Mouse (Mus musculus) hindbrain, embryonic 10.5 days (tissue): ENCODE measurements at regions not wholly inside any gene's neighbourhood (a gene's known extent, or its start where the extent isn't known, plus 50 kb on each side); places are given as distances from the start of the nearest gene placed in this dataset.

Experiments
- DNase-seq: peaks from one replicate; pipeline ENCODE4 v3.0.0-alpha.2; 2017; ENCODE audit warnings: low spot score
- H3K27ac ChIP-seq: fragments of 300-500 bp; sonication (generic); 2 replicates; pipeline ENCODE4 v1.5.1; 2016; ENCODE audit warnings: mild to moderate bottlenecking, moderate library complexity
- H3K27me3 ChIP-seq: fragments of 300-500 bp; sonication (generic); 2 replicates; pipeline ENCODE4 v1.6.1; 2016; ENCODE audit warnings: mild to moderate bottlenecking; ENCODE audit not compliant: poor library complexity, insufficient read depth, severe bottlenecking
- H3K36me3 ChIP-seq: fragments of 300-500 bp; sonication (generic); 2 replicates; pipeline ENCODE4 v1.6.1; 2016; ENCODE audit warnings: mild to moderate bottlenecking, moderate library complexity
- H3K4me1 ChIP-seq: fragments of 300-500 bp; sonication (generic); replicated peaks from 2 replicates; pipeline ENCODE4 v1.6.1; 2016; ENCODE audit warnings: mild to moderate bottlenecking
- H3K4me3 ChIP-seq: fragments of 300-500 bp; sonication (generic); 2 replicates; pipeline ENCODE4 v1.5.1; 2016; ENCODE audit warnings: mild to moderate bottlenecking, moderate library complexity
- H3K9me3 ChIP-seq: fragments of 300-500 bp; sonication (generic); 2 replicates; pipeline ENCODE4 v1.6.1; 2016; ENCODE audit warnings: mild to moderate bottlenecking, moderate library complexity
- WGBS: fragments of 180-500 bp; shearing (Covaris S2); methylation state at CpG from one replicate; pipeline ENCODE4 v1.1.7; 2016; 5-methylcytosine and 5-hydroxymethylcytosine counted together

DNA sequence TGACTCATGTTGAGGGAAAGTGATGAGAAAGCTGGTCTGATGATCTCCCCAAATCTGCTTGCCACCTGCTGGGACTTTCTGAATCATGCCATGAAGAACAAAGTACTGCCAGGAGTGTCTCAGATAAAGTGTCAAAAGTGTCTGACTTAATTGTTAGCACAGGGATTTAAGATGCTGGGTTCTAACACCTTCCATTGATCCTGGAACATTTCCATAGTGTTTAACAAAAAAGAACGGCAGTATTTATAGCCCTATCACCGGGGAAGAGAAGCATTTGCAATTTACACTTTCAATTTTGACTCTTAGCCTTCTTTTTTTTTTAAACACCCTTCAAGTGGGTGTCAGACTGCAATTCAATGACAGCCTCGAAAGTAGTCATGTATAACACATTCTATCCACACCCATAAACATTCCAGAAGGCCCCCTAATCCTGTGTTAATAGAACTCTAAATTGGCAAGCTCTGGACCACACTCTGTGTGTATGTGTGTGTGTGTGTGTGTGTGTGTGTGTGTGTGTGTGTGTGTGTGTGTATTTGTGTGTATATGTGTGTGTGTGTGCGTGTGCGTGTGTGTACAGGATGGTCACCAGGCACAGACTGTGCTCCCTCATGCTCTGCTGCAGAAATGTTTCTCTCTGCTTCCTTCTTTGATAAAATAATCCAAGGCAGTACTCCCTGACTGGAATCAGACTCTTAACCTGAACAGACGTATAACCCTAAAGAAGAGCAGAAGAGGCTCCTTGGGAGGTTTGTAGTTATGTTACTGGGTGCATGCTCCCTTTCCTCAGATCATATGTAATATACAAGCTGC is 313.2 kb downstream of the Rnd3 start:
- Histone ChIP-seq H3K4me3 (no peak overlapping the region), H3K36me3 (no peaks in the 10 kb centered on the region), H3K4me1 (peaks cover 8% of the 10 kb centered on the region), H3K27me3 (no peaks in the 10 kb centered on the region), H3K27ac (no peak overlapping the region), H3K9me3 (no peaks in the 10 kb centered on the region)
- 83% methylated on average over 6 of the region's 6 CpGs for WGBS
- no peak for DNase-seq

DNA sequence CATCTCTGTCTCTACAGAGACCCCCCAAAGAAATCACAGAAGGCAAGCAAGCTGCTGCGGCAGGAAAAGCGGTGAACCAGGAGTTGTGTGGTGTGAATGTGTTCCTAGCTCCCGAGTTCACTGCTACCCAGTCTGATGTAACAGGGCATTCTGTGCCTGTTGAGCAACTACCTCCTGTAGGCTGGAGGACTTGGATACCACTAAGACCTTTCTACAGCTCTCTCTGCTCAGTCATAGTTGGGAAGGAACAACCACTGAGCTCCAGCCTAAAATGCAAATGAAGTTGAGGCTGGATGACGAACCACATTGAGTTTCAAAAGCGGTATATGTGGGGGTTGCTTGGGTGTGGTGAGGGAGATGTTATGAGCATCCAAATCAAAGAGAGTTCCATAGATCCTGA is 315.1 kb downstream of the Rnd3 start:
- Histone ChIP-seq H3K27me3 (no peaks in the 10 kb centered on the region), H3K36me3 (no peaks in the 10 kb centered on the region), H3K27ac (no peak overlapping the region), H3K4me1 (peaks cover 8% of the 10 kb centered on the region), H3K4me3 (no peak overlapping the region), H3K9me3 (no peaks in the 10 kb centered on the region)
- WGBS: 90% methylated on average over 5 of the region's 5 CpGs
- no peak for DNase-seq

DNA sequence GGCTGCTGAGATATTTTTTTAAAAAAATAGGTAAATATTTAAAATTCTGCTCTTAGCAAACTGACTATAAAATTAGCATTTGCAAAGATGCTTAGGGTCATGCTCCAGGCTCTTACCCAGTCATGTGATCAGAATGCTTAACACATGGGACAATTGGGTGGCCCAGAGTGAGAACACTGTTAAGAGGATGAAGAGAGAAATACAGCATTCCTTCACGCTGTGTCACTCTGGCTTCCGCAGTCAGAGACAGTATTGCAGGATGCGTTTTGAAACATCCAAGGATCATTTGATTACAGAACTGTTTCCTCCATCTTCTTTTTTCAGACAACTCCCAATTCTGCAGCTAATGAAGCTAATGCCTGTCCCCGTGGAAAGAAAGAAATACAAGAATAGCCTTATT is 316.4 kb downstream of the Rnd3 start:
- no peaks in the 10 kb centered on the region for H3K36me3 ChIP-seq
- H3K27ac ChIP-seq: no peak overlapping the region
- no peaks in the 10 kb centered on the region for H3K27me3 ChIP-seq
- no peak overlapping the region for H3K4me3 ChIP-seq
- WGBS: 69% methylated on average over 4 of the region's 4 CpGs
- no peaks in the 10 kb centered on the region for H3K9me3 ChIP-seq
- no peak for DNase-seq
- peaks cover 8% of the 10 kb centered on the region for H3K4me1 ChIP-seq

DNA sequence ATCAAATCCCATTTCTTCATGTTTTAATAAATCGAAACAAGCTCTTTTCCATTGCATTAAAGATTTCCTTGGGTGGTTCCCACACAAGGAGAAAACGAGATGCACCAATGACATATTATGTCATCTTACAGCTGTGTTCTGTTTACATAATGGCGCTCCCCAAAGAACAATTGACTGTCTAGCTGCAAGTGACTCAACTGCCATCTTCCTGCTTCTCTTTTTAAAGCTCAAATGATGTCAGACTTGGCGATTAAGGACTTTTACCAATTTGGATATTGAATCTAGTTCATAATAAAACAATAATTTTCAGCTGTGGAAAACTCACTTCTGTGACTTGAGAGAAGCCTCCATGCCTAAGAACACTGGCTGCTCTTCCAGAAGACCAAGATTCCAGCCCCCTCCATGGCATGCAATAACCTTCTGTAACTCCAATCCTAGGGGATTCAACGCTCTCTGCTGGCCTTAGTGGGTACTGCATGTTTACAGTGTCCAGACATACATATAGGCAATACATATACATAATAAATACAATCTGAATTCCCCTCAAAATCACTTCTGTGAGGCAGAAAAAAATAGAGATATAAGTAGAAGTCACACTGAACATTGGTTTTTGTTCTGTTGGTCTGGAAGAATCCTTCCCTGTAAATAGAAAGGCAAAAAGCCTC is 318.7 kb downstream of the Rnd3 start:
- H3K36me3 ChIP-seq: no peaks in the 10 kb centered on the region
- H3K4me3 ChIP-seq: no peak overlapping the region
- H3K4me1 ChIP-seq: peaks cover 10% of the 10 kb centered on the region
- no peaks in the 10 kb centered on the region for H3K27me3 ChIP-seq
- H3K9me3 ChIP-seq: no peaks in the 10 kb centered on the region
- no peak for DNase-seq
- no peak overlapping the region for H3K27ac ChIP-seq
- WGBS: 77% methylated on average over 5 of the region's 5 CpGs

DNA sequence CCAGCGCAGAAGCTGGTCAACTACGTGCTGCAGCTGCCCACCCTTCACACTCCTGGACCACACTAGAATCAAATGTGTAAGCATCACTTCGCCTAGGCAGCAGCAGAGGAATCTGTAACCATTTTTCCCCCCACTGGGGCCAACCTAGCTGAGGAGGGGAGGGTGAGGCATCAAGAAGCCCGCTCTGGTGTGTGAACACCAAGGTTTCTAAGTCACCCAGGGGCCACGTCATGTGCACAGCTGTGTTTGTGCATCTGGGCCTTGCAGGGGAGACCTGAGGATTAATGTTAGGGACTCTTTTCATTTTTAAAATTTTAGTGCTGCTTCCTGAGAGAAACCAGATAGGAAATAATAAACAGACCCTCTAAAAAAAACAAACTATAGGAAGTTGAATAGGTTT is 321.8 kb downstream of the Rnd3 start:
- 71% methylated on average over 5 of the region's 5 CpGs for WGBS
- Histone ChIP-seq H3K4me1 (0 out of 2 replicates have a peak, but pooled peaks cover 3% of the 10 kb centered on the region), H3K36me3 (no peaks in the 10 kb centered on the region), H3K4me3 (no peak overlapping the region), H3K9me3 (no peaks in the 10 kb centered on the region), H3K27ac (0 out of 2 replicates have a peak overlapping the region, but pooled peaks have one; percentile 35), H3K27me3 (no peaks in the 10 kb centered on the region)
- DNase-seq: peak; percentile 45

DNA sequence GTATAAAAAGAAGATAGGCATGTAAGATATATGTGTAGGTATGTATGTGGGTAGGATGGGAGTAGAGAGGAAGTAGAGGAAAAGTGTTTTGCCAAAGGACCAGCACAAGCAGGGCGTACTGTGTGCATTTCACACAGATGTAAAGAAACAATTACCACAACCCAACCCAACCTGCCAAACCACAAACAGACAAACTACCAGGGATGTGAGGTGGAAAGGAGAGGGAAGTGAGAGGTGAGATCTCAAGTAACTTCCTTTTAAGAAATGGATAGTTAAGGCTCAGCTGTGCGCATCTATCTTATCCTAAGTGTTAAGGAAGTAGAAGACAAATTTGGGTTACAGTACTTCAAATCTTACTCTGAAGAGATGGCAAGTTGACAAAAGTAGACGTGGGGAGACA is 322.4 kb downstream of the Rnd3 start:
- Histone ChIP-seq H3K27ac (no peak overlapping the region), H3K4me1 (0 out of 2 replicates have a peak, but pooled peaks cover 3% of the 10 kb centered on the region), H3K36me3 (no peaks in the 10 kb centered on the region), H3K4me3 (no peak overlapping the region), H3K9me3 (no peaks in the 10 kb centered on the region), H3K27me3 (no peaks in the 10 kb centered on the region)
- 85% methylated on average over 3 of the region's 3 CpGs for WGBS
- no peak for DNase-seq

DNA sequence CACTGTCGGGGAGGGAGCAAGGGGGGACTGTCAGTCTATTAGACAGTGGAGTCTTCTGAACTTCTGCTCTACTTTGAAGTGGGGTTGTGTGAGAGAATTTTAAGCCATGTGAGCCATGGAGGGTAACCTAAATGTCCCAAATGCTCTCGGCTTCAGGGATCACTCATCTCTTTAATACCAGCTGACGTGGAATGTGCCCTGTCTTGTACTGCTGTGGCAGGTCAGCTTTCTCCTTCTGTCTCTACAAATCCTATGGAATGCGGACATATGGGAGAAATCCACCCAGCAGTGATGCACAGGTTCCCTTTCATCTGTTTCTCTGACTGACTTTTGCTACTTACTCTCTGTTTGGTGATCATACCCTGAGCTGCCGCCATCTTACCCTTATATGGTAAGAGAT is 323.3 kb downstream of the Rnd3 start:
- H3K4me1 ChIP-seq: 0 out of 2 replicates have a peak, but pooled peaks cover 3% of the 10 kb centered on the region
- H3K36me3 ChIP-seq: no peaks in the 10 kb centered on the region
- H3K4me3 ChIP-seq: no peak overlapping the region
- H3K9me3 ChIP-seq: no peaks in the 10 kb centered on the region
- WGBS: 72% methylated on average over 5 of the region's 5 CpGs
- no peak for DNase-seq
- H3K27me3 ChIP-seq: no peaks in the 10 kb centered on the region
- H3K27ac ChIP-seq: no peak overlapping the region; the same call in 1 of the 2 replicates

DNA sequence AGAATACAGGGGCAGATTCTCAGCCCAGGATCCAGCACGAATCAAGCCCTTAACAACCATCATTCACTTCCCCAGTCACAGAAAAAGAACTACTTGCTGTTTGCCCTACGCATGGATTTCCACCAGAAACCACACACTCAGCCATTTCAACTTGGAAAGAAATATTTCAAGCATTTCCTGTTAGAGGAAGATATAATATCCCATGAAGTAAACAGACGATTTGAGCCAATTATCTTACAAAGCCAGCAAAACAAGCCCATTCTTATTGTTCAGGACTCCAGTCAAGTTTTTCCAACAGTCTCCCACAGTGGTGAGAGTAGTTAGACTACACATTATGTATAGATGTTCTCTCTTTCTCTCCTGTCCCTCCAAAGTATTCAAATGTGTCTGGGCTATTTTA is 324.1 kb downstream of the Rnd3 start:
- H3K9me3 ChIP-seq: no peaks in the 10 kb centered on the region
- H3K4me1 ChIP-seq: 0 out of 2 replicates have a peak, but pooled peaks cover 3% of the 10 kb centered on the region
- no peak overlapping the region for H3K27ac ChIP-seq
- no peaks in the 10 kb centered on the region for H3K27me3 ChIP-seq
- WGBS: 72% methylated on average over 3 of the region's 3 CpGs
- H3K36me3 ChIP-seq: no peaks in the 10 kb centered on the region
- no peak overlapping the region for H3K4me3 ChIP-seq
- DNase-seq: no peak

DNA sequence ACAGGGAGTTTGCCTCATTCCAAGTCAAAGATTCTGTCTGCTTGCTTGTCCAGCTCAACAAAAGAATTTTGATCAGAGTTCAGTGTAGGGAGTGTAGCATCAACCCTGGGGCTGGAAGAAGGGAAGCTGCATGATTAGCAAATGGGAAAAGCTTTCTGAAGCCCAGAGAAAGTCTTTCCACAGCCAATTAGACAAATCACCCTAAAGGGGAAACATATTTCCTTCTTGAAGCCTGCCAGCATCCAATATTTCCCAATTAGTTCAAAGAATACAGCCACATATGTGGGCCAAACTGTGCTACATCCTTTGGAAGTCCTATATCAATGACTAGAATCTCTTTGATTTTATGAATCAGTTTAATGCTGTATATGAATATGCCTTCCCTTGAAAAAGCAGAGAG is 326.2 kb downstream of the Rnd3 start:
- Histone ChIP-seq H3K27ac (no peak overlapping the region), H3K9me3 (no peaks in the 10 kb centered on the region), H3K4me1 (0 out of 2 replicates have a peak, but pooled peaks cover 3% of the 10 kb centered on the region), H3K27me3 (no peaks in the 10 kb centered on the region), H3K36me3 (no peaks in the 10 kb centered on the region), H3K4me3 (no peak overlapping the region)
- no peak for DNase-seq

DNA sequence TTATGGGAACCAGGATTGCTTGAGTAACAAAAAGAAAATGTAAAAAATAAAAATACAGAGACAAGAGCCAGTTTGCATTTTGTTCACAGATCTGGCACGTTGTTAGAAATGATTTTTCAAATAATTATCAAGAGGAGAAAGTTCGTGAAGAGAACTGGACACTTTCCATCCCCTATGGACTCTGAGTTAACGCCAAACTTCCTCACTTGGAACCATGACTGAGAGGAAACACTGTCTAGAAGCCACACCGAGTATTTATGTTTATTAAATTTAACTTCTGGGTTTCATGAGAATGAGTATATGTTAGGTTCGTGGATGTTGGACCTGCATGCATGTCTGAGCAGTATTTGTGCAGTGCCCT is 329.6 kb downstream of the Rnd3 start:
- H3K9me3 ChIP-seq: no peaks in the 10 kb centered on the region
- H3K4me3 ChIP-seq: no peak overlapping the region
- no peak for DNase-seq
- H3K27me3 ChIP-seq: no peaks in the 10 kb centered on the region
- WGBS: 85% methylated on average over 5 of the region's 5 CpGs
- no peaks in the 10 kb centered on the region for H3K36me3 ChIP-seq
- H3K4me1 ChIP-seq: 0 out of 2 replicates have a peak, but pooled peaks cover 5% of the 10 kb centered on the region
- no peak overlapping the region for H3K27ac ChIP-seq

DNA sequence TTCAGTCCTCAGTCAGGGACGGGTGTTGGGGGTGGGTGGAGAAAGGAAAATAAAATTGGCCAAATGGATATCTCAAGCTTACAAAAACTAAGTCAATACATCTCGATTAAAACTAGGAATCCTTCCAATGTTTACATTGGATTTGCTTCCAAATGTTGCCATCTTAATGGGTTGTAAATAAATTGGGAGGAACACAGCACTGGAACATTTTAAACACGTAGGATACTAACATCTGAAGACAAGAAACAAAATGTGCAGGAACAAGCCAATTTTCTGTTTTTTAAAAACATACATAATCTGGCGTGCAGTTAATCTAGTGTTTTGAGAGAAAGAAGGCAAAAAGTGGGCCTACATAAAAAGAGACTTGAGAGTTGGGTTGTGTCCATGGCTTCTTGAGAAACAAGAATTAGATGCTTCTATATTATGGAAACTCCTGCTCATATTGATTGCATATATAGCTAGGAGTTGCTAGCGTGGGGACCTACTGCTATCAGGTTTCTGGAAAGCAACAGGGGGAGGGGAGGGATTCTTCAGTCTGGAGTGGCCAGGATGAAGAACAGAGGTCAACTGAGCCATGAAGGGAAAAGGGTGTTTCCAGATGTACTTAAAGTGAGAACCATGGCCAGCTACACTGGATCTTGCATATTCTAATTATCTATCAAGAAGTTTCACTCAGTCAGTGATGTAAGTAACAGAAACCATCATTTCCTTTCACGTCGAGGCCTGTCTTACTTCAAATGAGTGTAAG is 330.2 kb downstream of the Rnd3 start:
- 85% methylated on average over 7 of the region's 7 CpGs for WGBS
- 0 out of 2 replicates have a peak, but pooled peaks cover 5% of the 10 kb centered on the region for H3K4me1 ChIP-seq
- no peak for DNase-seq
- no peaks in the 10 kb centered on the region for H3K27me3 ChIP-seq
- no peaks in the 10 kb centered on the region for H3K9me3 ChIP-seq
- H3K4me3 ChIP-seq: no peak overlapping the region
- H3K27ac ChIP-seq: no peak overlapping the region
- no peaks in the 10 kb centered on the region for H3K36me3 ChIP-seq

DNA sequence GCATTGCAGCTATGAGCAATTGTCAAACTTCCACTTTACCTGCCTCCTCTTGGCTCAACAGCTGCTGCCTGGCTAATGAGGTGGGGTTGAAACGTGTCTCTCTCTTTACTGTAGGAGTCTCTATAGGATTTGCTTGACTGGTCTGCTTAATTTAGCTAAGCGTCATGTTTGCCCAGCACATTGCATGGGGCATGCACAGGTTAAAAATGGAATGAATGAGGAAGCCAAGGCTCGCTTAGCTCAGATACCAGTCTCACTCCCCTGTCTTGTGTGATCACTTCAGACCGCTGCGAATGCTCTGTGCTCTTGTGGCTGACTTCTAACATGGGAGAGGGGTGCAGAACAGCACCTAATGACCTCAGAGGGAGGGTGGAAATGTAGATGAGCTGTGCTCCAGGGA is 332.5 kb downstream of the Rnd3 start:
- Histone ChIP-seq H3K27me3 (0 out of 2 replicates have a peak, but pooled peaks cover 3% of the 10 kb centered on the region), H3K4me3 (no peak overlapping the region), H3K27ac (no peak overlapping the region), H3K4me1 (peaks cover 17% of the 10 kb centered on the region), H3K36me3 (no peaks in the 10 kb centered on the region), H3K9me3 (no peaks in the 10 kb centered on the region)
- 82% methylated on average over 5 of the region's 5 CpGs for WGBS
- DNase-seq: no peak

DNA sequence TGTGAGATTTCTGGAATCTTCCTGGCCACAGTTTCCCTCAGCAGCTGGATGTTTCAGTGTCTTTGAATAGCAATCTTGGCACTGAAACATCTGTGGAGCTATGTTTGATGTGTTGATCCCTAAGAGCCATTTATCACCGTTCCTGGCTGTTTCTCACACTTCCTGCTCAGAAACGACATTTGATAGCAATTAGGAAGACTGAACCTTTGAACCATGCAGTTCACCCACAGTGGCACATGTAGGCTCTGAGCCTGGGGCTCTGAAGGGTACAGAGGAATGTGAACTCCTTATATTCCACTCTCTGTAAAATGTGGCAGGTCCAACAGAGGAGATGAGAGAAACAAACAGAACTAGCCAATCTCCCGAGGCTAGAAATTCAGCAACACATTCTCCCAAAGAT is 333.4 kb downstream of the Rnd3 start:
- Histone ChIP-seq H3K36me3 (no peaks in the 10 kb centered on the region), H3K4me3 (no peak overlapping the region), H3K27ac (no peak overlapping the region), H3K9me3 (no peaks in the 10 kb centered on the region), H3K4me1 (peaks cover 25% of the 10 kb centered on the region), H3K27me3 (0 out of 2 replicates have a peak, but pooled peaks cover 3% of the 10 kb centered on the region)
- peak; percentile 24 for DNase-seq
- WGBS: 51% methylated on average over 3 of the region's 3 CpGs
